Mouse (Mus musculus): ENCODE results near the gene Zfp362.

Zfp362 gene

DNA sequence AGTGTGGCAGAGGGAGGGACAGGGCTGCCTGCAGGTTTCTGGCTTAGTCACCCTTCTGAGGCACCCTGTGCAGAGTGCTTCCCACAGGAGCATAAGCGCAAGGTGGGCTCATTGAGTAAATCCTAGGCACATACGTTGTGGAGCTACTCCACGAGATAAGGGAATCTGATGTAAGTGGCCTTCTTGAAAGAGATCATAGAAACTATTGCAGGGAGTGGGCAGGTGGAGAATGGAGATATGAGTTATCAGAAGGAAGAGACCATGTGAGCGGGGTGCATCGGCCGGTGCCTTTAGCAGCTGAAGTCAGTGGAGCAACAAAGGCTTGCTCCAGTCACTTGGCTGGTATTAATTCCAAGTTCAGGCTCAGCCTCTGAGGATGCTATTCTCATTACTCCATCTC lies 45.8 kb downstream of the Zfp362 start:
- DNase-seq (ENCODE audit: low read depth, low spot score), result no peak

DNA sequence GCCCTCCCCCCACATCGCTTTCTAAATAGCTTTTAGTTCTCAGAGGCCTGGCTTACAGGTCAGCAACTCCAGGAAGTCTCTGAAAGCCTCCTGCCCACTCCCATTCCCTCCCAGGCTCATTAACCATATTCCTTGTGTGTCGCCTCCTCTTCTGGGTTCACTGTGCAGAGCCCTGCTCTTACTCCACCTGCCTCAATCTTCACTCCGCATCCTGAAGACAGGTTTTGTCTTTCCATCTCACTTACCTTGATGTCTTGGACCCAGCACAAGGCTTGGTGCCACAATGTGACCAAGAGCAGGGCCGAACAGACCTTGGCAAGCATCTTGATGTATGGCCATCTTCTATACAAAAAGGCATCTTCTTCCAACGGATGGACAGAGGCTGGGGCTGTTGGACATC lies 46.6 kb downstream of the Zfp362 start:
- no peak for DNase-seq (ENCODE audit: low read depth, low spot score)

- no peak for DNase-seq (ENCODE audit: low read depth, low spot score)
Measured at GRCm38 (mm10) chr4:128755900-128756299, 49.9 kb downstream of the Zfp362 start.

- no peak for DNase-seq (ENCODE audit: low read depth, low spot score)
Measured at GRCm38 (mm10) chr4:128755064-128755463, 50.8 kb downstream of the Zfp362 start, which contains the start of gene A3galt2. Gene A3galt2, plus strand, starts transcription at chr4:128755364.

- no peak for DNase-seq (ENCODE audit: low read depth, low spot score)
Measured at GRCm38 (mm10) chr4:128753571-128753970, 52.3 kb downstream of the Zfp362 start.

GRCm38 (mm10) chr4:128752031-128752757 lies 53.7 kb downstream of the Zfp362 start:
- no peak for DNase-seq (ENCODE audit: low read depth, low spot score)

DNA sequence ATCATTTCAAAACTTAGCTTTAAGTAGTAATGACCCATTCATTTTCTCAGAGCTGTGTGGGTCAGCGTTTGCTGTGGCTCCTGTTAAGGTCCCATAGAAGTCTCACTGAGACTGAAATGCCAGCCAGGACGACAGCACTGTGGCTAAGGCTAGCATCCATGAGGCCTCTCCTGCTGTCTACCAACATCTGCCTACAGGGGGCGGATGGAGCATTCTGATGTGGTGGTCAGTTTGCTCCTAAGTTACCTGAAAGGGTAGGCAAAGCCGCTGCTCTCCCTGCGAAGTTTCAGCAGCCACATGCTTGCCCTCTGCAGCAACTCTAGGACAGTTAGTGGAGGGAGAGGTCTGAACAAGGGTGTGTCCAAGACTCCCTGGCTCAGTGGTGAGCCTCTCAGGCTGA lies 54.8 kb downstream of the Zfp362 start:
- DNase-seq (ENCODE audit: low read depth, low spot score), result no peak

- DNase-seq (ENCODE audit: low read depth, low spot score), result no peak
Measured at GRCm38 (mm10) chr4:128748309-128748708, 57.5 kb downstream of the Zfp362 start.

DNA sequence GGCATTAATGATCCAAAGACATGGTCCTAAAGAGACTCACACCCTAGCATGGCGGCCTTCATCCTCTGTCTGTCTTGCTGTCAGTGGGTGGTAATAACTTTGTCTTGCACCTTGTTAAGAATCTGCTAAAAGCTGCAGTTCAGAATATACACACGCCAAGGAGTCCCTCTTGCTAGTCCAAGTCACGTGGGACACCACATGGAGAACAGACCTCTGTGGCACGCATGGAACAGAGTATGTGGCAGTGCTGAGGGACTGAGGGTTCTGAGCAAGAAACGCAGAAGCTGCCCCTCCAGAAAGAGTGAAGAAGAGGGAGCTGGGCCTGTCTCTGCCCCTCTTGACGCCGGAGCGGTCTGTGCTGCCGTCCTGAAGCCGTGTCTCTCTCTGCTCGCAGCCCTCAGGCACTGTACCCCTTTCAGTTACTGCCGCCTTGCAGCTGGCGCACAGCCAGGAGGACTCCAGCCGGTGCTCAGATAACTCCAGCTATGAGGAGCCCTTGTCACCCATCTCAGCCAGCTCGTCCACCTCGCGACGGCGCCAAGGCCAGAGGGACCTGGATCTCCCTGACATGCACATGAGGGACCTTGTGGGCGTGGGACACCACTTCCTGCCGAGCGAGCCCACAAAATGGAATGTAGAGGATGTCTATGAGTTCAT lies 58.1 kb downstream of the Zfp362 start:
- DNase-seq (ENCODE audit: low read depth, low spot score), result no peak

DNA sequence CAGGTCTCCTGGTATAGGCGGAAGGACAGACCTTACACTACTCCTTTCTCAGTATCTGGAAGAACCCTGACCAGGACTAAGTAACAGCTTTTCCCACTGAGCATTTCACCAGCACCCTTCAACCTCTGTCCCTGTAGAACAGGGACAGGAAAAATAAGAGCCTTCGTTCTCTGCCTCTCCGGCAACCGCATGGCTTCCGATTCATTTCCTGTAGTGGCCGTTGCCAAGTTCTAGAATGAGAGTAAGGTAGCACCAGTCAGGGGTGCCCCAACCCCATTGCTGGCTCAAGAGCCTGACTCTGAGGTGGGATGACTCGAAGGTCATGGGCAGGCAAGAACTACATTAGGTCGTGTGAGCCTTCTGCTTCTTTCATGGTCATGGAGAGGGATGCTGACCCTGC lies 60.7 kb downstream of the Zfp362 start:
- DNase-seq (ENCODE audit: low read depth, low spot score), result no peak

DNA sequence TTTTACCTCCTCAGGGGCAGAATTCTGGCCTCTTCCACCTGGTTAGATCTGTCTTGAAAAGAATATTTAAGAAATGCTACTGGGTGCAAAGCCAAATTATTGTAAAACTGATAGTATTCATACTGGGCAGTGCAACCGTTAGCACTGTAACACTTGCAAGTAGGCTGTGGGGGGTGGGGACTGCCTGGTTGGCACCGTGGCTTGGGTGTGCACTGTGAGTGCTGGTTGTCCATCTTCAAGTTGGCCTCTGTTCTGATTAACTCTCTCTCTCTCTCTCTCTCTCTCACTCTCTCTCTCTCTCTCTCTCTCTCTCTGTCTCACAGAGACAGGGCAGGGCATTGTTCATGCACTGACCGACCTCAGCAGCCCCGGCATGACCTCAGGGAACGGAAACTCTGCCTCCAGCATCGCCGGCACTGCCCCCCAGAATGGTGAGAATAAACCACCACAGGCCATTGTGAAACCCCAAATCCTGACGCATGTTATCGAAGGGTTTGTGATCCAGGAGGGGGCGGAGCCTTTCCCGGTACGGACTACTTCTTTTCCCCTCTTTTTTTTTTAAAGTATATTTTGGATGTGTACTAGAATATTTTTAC lies 62.7 kb downstream of the Zfp362 start:
- no peak for DNase-seq (ENCODE audit: low read depth, low spot score)

DNA sequence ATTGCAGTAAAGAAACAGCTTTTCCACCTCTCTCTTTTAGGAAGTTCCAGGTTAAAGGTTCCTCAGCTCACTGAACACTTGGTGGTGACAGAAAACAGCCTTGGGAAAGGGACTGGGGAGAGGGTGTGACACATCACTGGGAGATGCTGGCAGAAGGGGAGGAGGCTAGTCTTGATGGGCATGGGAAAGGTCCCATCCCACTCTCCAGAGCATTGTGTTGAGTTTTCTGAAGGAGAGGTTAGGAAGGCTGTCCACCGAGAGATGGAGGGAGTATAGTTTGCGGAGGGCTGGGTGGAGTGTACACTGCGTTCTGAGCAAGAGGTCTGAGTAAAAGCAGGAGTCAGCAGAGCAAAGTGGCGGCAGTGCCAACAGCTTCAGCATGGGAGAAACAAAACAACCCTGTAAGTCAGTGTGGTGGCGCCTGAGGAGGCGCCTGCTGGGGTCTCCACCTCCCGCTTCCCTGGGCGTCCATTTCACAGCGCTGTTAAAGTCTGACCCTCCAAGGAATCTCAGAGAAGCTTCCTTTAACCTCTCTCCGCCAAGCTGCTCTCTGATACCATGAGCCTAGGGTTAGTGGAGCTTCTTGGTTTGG lies 63.4 kb downstream of the Zfp362 start:
- no peak for DNase-seq (ENCODE audit: low read depth, low spot score)

DNA sequence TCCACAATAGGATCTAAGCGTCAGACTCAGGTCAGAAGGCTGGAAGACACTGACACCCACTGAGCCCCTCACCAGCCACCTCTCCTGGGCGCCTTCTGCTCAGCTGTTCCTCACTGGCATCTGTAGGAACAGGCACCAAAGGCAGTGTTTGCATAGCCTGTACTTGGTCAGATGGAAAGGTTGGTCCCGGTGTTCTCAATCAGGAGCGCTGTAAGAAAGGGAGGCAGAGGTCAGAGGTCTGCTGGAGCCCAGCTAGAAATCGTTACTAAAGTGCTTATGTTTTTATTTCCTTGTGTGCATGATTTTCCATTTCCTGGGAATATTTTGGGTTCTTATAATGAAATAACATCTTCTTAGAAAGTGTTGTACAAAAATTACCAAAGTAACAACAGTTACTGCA lies 63.9 kb downstream of the Zfp362 start:
- DNase-seq (ENCODE audit: low read depth, low spot score), result no peak

DNA sequence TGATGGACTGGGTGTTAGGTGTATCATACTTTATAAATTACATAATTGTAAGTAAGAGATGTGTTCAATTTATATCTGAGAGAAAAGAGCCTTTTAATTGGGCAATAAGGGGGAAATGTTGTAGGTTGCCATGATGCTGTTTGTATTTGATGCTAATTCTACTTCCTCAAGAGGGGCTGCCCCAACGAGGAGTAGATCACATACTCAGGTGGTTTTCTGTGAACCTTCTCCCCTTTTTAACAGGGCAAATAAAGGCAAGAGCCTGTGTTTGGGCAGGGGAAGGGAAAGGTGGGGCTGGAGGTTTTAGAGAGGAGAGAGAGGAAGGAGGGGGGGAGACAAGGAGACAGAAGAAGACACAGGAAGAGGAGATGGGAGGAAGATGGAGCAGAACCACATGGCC lies 65.0 kb downstream of the Zfp362 start:
- no peak for DNase-seq (ENCODE audit: low read depth, low spot score)

DNA sequence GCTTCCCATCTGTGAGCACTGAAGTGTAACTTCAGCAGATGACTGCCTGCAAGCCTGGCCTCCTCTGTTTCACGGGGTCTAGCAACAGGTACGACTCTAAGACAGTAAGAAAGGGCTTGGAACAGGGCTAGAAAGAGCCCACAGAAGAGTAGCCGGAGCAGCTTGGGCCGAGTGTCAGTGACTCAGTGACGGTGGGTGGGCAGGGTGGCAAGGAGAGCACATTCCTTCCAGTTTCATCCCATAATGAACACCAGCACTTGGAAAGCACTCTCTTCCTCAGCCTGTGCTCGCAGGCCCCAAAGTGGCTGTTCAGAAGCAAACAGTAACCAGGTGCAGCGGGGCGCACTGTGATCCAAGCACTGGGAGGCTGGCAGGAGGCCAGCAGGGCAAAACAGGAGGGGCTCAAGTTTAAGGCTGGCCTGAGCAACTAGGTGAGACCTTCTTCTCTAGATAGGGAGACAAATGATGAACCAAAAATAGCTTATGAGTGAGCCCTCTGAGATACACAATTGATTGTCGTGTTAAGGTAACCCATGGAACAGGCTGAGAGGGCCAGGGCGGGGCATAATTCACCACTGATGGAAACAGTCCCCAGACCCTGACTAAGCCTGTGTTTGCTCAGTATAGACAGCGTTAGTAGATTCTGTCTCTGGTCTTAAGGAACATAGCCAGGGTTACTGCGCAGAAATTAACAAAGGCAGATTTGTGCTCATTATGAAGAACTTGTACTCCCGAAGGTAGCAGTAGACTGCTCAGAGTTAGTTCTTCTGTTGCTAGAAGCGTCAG lies 67.8 kb downstream of the Zfp362 start:
- DNase-seq (ENCODE audit: low read depth, low spot score), result no peak

DNA sequence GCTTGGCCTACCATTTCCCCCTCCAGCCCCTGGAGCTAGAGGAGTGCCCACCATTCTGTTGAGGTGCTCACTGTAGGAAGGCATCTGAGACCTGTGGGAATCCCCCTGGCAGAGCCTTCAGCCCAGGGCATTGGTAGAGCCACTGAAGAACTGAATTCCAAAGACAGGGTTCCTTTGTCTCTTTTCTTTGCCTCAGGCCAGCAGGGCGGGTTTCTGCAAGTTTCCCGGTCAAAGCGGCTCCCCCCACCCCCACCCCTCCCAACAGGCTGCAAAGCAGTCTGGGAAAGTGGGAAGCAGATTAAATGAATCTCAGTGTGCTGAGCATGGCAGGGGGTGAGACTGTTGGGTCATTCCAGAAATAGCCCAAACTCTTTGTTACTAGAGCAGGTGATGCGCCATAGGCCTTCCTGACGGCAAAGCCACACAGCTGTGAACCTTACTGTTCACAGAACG lies 68.7 kb downstream of the Zfp362 start:
- no peak for DNase-seq (ENCODE audit: low read depth, low spot score)

GRCm38 (mm10) chr4:128734721-128735671 lies 70.8 kb downstream of the Zfp362 start:
- DNase-seq (ENCODE audit: low read depth, low spot score), result no peak

DNA sequence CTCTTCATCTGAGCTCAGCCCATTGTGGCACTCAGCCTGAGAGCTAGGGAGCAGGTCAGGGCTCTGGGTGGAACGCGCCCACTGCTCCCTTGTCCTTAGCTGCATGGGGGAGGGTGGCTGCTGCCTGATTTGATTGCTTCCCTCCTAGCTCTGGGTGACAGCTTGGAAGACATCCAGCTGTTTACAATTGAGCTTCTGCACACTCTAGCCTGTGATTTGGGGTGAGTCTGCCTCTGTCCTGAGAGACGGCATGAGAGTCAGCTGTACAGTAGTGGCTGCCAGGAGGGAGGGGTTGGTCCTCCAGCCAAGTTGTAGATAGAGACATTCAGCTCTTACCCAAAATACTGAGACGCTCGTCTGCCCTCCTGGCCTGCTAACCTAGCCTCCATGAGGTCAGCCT lies 71.6 kb downstream of the Zfp362 start:
- DNase-seq (ENCODE audit: low read depth, low spot score), result no peak

DNA sequence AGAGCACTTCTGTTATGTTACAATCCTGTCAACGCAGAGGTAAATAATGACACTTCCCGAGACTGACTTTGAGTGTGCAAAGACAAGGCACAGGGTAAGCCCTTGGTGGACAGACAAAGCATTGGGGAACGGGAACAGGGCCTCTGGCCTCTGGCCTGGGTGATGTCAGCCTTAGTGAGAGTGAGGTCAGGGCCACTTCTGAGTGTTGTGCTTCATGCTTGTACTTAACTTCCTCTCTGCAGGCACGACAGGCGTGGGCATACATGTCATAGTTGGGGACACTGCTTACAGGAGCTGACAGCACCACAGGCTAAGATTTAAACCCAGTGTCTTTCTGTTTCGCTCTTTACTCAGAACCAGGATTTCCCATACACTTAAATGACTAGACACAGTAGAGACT lies 72.3 kb downstream of the Zfp362 start:
- DNase-seq (ENCODE audit: low read depth, low spot score), result no peak

DNA sequence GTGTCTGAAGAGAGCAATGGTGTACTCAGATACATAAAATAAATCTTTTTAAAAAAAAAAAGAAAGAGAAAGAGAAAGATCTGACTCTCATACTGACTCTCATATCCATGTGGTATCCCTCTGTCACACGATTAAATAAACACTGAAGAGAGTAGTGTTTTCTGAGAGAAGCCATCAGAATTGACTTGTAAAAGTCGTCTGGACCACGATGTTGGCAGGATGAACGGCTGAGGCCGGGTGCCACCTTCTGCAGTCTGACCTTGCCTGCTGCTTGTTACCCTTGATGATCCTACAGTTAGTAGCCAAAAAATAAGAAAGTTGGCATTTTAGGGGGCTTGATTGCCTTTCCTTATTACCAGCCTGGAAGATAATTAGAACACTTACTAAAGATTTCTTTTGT lies 73.1 kb downstream of the Zfp362 start:
- no peak for DNase-seq (ENCODE audit: low read depth, low spot score)

- no peak for DNase-seq (ENCODE audit: low read depth, low spot score)
Measured at GRCm38 (mm10) chr4:128730271-128730670, 75.6 kb downstream of the Zfp362 start.

All from brain, embryonic 18.5 days (tissue).